Mouse (Mus musculus): ENCODE measurements around the gene Zpr1.

Gene Zpr1

DNA sequence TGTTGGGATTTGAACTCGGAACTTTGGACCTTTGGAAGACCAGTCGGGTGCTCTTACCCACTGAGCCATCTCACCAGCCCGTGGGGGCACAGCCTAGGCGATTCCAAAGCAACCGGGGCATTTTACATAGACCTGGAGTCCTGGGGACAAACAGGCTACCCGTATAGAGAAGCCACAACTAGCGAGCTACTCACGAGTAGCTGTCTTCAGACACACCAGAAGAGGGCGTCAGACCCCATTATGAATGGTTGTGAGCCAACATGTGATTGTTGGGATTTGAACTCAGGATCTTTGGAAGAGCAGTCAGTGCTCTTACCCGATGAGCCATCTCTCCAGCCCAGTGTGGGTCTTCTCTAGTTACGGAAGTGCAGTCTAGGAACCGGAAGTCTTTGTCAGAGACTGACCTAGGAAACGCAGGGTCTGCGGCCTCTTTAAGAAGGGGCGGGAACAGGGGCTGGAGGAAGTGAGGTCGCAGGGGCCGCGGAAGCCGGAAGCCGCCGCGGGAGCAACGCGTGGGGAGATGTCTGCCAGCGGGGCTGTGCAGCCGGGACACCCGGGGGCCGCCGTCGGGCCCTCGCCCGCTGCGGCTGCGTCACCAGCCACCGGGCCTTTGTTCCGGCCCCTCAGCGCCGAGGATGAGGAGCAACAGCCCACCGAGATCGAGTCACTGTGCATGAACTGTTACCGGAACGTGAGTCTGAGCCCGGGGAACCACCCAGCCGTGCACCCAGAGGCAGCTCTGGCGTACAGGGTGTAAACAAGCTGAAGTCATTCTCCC, at the start of gene Zpr1:
Gene Zpr1, plus strand, starts transcription at position 388 of the 778 bp plus-strand sequence.
- DNase-seq (ENCODE audit: low read depth, low spot score) = peak; percentile 94

DNA sequence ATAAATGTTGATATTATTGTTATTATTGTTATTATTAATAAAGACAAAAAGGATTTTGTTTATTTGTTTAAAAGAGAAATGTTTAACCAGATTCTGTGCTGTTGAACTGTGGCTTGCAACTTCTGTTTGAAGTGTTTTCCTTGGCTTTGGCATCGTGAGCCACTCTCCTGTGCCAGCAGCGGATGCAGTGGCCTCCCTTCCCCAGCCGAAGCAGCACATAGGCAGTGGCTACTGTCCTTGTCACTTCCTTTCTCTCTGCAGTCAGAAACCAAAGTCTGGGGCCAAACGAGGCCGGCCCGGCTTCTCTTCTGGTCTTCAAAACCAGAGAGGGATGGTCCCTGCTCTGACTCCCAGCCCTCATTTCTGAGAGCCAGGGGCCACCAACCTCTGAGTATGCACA, 49.8 kb upstream of the Zpr1 start:
- no peak for DNase-seq (ENCODE audit: low read depth, low spot score)

DNA sequence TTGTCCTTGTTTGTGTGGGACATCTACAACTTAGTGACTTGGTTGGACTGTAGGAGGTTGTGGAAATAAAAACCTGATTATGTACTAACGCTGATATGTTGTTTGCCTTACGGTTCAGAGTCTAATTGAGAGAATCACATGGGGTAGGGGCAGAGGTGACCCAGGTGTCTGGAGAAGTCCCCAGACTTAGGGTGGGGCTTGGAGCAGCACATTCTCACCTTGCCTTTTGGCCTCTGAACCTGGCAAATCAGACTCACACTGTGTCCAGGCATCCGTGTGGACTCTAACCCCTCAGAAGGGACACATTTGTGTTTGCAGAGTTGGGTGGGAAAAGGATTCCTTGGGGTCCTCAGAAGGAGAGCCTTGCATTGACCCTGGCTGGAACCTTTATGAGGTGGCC, 48.8 kb upstream of the Zpr1 start:
- no peak for DNase-seq (ENCODE audit: low read depth, low spot score)

DNA sequence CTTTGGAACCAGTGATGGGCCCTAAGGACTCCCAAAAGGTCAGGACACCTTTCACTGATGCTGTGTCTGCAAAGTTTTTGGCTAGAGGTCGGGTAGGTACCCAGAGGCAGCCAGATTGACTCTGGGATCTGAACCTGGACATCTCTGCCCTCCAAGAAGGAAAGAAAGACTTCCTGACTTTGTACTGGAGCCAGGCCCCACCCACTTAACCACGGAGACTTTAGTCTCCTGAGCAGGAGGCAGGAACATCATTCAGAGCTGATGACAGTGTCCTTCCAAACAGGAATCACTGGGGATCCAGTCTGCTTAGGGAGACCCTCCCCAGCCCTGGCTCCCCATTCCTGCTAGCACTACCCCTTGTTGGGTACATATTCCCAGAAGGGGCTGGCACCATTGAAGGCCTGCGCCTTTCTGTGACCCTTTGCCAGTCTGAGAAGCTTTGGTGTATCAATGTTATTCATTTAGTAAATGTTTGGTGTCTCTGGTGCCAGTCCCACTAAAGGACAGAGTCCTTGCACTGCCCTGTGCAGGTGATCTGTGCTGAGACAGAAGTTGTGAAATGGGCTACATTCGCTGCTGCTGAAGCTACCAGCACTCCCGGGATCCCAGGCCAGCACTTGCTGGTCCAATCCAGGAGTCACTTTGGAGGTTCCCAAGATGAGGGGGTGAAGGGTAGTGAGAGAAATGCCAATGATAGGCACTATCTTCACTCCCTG, 47.8 kb upstream of the Zpr1 start:
- no peak for DNase-seq (ENCODE audit: low read depth, low spot score)

DNA sequence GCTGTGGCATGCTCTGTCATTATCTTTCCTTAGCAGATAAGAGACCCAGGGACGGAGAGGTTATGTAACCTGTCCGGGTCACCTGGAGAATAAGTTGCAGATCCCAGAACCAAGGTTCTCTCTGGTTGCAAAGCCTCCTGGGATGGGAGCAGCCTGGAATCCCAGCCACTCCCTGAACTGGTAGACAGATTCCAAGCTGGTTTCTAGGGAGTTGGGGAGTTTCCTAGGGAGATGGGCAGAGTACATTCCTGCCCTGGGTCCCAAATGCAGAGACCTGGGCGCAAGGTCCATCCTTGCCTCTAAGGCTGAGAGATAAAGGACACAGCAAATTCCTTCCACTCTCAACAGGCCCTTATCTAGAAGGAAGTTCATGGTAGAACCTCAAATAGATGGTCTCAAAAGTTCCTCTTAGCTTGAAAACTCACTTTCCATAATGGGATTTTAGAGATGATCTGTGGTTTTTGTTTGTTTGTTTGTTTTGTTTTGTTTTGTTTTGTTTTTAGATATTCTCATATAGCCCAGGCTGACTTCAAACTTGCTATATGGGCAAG, 45.7 kb upstream of the Zpr1 start:
- no peak for DNase-seq (ENCODE audit: low read depth, low spot score)

DNA sequence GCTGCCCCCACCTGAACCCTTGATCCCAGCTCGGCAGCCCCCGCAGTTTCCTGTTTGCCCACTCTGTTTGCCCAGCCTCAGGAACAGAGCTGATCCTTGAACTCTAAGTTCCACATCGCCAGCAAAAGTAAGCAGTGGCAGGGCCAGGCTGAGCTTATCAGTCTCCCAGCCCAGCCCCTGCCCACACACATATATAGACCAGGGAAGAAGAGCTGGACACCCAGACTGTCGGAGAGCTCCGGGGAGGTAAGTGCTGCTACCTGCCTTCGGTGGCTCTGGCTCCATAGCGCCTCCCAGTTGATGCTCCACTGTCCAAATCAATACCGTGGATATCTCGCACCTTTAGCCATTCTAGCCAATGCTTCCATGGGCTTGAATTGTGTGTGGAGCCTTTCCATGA, 44.4 kb upstream of the Zpr1 start, which contains the start of gene Apoa1:
Gene Apoa1, plus strand, starts transcription at position 90 of the 400 bp plus-strand sequence.
- DNase-seq (ENCODE audit: low read depth, low spot score) = no peak

DNA sequence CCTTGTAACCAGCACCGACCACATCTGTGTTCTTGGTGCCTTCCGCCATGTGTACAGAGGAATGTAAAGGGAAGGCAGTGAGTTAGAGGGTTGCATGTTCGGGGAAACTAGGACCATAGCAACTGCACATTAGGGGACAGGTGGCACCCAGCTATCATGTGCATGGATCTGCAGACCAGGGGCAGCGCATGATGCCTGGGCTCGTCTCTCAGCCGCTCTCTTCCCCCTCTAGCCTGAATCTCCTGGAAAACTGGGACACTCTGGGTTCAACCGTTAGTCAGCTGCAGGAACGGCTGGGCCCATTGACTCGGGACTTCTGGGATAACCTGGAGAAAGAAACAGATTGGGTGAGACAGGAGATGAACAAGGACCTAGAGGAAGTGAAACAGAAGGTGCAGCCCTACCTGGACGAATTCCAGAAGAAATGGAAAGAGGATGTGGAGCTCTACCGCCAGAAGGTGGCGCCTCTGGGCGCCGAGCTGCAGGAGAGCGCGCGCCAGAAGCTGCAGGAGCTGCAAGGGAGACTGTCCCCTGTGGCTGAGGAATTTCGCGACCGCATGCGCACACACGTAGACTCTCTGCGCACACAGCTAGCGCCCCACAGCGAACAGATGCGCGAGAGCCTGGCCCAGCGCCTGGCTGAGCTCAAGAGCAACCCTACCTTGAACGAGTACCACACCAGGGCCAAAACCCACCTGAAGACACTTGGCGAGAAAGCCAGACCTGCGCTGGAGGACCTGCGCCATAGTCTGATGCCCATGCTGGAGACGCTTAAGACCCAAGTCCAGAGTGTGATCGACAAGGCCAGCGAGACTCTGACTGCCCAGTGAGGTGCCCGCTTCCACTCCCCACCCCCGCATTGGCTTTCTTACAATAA, 43.1 kb upstream of the Zpr1 start:
- peak; percentile 68 for DNase-seq (ENCODE audit: low read depth, low spot score)

DNA sequence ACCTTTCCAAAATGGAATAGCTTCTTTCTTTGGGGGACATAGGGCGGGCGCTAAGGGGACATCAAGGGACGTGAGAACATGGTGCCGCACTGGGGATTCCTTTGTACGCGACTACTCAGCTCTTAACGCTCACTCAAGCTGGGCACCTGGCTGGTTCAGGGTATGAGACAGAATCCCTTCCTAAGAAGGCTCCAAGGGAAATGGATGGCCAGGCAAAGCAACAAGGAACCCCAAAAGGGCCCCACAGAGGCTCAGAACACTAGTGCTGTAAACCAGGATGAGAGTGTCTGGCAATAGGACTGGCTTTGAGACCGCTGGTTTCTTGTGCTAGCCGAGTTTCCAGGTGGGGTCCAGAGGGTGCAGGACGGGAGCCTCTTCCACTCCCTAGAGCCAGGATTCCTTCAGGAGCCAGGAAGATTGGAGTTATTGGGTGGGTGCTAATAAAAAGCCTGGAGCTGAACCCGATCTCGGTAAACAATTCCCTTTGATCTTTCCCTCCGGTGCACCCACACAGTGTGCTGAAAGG, 42.4 kb upstream of the Zpr1 start:
- DNase-seq (ENCODE audit: low read depth, low spot score) = no peak

DNA sequence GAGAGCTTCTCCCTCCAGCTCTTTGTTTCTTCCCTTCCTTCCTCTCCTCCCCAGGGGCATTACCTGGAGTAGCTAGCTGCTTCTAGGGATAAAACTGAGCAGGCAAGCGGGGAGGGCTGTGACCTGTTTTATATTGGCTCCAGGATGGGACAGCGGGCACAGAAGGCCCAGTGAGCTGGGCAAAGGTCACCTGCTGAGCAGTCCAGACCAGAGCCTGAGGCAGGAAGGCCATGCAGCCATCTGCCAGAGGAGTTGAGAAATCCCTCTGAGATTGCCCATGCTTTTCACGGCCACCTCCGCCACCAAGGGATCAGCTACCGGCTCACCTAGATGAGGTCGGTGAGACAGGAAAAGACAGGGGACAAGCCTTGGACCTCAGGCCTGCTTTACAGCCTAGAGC, 37.7 kb upstream of the Zpr1 start:
- DNase-seq (ENCODE audit: low read depth, low spot score) = no peak

DNA sequence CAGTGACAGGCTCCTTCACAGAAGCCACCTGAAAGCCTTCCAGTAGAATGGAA, 37.4 kb upstream of the Zpr1 start, which contains the start of gene Apoc3:
Gene Apoc3, minus strand, starts transcription at position 41 of the 53 bp plus-strand sequence.
- DNase-seq (ENCODE audit: low read depth, low spot score) = no peak

DNA sequence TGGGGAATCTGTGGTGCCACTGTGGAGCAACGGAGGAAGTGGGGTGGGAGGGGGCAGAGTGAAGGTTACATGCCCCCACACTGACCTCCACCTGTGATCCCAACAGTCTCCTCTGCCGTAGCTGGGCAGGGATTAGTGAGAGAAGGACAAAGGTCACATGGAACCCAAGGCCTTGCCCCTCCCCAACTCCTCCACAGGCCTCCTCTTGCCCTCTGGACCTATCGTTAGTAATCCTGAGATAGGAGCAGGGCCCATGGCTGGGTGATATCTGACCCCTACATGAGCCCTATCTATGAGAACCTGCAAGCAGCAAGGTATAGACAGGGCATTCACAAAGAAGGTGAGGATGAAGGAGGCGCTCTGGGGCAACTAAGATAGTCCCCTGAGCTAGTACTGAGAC, 37.2 kb upstream of the Zpr1 start:
- no peak for DNase-seq (ENCODE audit: low read depth, low spot score)

DNA sequence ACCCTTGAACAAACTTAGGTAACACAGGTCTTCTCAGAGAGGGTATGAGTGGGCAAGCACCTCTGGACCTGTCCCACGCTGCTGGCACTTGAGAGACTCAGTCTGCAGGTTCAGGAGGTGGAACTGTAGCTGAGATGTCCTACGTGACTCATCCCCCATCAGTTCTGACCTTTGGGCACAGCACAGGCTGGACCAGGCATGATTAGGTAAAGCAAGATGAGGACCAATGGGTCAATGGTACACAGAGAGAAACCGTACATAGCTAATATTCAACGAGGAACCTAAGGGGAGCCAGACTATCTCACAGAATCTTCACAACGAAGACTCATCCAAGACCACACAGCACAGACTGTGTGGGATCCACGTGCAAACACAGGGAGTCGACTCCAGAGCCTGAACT, 34.0 kb upstream of the Zpr1 start:
- no peak for DNase-seq (ENCODE audit: low read depth, low spot score)

DNA sequence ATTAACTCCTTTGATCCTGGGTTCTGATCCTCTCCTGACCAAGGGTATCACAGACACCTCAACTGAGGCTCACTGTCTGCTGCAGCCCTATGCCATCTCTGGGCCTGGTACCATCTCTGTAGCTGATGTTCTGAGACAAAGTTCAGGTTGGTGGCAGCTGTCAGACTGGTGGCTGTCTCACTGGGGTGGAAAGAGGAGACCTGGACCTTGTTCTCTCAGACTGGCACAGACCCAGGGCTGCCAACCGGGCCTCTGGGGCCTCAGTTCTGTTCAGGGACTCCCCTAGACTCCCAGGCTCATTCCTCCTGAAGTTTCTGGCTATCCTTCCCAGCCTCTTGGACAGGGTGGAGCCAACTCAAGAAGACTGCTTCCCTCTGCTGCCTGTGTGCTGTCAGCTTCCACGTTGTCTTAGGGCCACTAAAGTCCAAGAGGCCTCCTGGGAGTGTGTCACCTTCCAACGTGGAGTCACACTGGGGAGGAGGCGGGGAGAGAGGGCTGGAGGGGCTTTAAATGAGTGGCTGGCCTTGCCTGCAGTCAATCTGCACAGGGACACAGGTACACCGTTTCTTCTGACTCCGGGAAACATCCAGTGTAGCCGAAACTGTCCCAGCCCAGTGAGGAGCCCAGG, 32.2 kb upstream of the Zpr1 start, which contains the start of gene Apoa4:
Gene Apoa4, plus strand, starts transcription at position 171 of the 628 bp plus-strand sequence.
- no peak for DNase-seq (ENCODE audit: low read depth, low spot score)

DNA sequence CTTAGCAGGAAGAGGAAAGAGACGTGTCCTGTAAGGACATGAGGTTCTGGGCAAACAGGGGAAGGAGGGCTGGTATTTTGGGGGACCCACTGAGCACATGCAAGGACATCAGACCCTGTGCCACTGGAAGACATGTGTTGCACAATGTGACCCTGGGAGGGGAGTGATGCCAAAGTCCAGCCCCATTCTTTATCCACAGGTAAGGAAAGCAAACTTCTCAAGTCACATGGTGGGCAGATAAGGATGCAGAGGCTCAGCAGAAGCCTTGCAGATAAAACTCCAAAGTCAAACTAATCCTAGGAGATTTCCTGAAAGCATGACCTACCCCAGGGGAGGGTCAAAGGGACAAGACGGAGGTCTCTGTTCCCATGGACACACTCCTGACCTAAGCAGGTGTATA, 31.0 kb upstream of the Zpr1 start:
- no peak for DNase-seq (ENCODE audit: low read depth, low spot score)

DNA sequence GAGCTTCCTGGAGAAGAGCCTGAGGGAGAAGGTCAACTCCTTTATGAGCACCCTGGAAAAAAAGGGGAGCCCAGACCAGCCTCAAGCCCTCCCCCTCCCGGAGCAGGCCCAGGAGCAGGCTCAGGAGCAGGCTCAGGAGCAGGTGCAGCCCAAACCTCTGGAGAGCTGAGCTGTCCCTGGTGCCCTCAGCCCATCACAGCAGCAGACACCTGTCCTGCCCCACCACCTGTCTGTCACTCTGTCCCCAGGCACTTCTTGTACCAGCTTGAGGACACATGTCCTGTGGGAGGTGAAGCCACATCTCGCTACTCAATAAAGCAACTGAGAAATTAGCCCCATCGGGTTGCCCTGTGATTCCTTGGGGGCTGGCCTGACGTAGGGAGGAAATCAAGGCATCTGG, 29.7 kb upstream of the Zpr1 start:
- DNase-seq (ENCODE audit: low read depth, low spot score) = no peak

DNA sequence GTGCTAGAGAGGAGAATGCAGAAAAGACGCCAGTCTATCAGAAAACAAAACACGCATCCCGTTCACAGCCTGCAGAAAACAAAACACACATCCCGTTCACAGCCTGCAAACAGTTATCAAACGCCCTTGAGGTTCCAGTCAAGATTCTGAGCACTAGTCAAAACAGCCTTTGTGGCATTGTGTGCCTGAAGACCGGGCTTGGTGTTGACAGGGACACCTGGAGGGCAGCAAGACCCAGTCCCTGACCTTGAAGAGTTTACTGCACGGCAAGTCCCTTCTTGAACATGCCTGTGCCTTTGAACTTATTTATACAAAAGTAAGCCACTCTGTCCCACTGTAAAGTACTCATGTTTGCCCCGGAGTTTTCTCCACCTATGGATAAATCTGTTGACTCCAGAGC, 29.3 kb upstream of the Zpr1 start:
- no peak for DNase-seq (ENCODE audit: low read depth, low spot score)

DNA sequence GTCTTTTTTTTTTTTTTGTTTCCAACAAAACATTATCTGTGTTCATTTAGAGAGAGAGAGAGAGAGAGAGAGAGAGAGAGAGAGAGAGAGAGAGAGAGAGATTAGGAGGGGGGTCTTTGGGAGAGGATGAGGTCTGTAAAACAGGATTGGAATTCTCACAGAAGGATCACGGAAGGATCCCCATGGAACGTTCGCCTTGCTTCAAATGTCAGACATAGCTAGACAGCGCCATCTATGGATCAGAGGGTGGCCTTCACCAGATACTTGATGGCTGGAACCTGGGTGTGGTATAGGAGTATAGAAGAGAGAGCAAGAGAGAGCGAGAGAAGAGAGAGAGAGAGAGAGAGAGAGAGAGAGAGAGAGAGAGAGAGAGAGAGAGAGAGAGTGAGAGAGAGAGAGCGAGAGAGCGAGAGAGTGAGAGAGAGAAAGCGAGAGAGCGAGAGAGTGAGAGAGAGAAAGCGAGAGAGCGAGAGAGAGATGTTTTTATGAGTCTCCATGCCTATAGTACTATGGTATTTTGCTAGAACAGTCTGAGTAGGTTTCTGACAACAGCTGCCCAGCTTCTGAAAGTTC, 26.0 kb upstream of the Zpr1 start:
- peak; percentile 56 for DNase-seq (ENCODE audit: low read depth, low spot score)

DNA sequence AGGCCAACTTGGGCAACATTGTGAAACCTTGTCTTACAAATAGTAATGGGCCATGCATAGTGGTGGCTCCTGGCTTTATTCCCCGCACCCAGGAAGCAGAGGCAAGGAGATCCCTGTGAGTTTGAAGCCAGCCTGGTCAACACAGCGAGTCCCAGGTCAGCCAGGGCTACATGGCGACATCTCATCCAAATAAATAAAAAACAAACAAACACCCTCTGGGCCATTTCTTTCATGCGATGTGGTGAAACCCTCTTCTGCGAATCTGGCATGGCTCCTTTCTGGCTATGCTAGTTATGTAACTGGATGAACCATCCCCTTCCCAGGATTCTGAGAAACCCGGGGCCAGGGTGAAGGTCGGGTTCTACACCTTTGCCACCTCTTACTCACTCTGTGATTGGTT, 16.7 kb upstream of the Zpr1 start:
- no peak for DNase-seq (ENCODE audit: low read depth, low spot score)

DNA sequence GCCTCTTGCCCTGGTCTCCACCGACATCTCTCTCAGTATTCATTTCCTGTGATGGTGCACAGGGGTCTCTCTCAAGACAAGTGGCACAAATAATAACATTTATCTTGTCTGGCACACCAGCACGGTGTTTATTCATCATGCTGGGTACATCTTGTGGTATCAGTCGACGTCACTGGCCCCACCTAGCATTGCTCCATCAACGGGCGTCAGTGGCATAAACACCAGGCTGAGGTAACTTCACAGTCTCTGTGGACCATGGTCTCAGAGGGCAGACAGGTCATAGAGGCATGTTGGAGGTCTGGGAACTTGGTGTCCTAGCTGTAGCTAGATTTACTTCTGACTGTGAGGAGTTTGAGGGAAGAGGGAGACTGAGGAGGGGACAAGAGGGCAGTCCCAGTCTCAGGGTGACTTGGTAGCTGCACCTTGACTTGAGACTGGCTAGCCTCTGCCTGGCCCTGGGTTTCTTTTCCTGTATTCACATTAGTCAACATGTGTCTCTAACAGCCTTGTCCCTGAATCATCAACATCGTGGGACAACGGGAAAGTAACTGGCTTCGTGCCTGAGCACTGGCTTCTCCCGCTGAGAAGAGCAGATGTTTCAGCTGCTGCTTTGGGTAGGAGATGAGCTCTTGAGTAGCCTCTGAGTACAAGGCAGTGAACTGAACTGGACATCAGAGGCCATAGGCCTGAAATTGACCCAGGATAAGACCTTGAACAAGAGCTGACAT, 16.0 kb upstream of the Zpr1 start:
- no peak for DNase-seq (ENCODE audit: low read depth, low spot score)

DNA sequence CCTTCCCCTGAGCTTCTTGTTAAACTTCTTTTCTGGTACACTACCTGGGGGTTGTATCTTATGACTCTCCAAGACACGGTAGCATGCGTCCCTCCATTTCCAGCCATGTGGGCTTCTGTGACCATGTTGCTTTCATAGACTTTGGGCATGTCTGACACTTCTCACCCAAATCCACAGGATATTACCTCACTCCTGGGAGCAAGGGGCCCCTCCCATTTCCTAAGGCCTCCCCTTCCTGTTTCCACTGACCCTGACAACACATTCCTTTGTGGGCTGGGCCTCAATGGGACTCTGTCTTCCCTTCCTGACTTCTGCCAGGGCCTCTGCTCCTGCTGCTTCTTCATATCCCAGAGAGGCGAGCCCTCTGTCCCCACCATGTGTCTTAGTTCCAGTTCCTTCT, 15.3 kb upstream of the Zpr1 start:
- no peak for DNase-seq (ENCODE audit: low read depth, low spot score)

DNA sequence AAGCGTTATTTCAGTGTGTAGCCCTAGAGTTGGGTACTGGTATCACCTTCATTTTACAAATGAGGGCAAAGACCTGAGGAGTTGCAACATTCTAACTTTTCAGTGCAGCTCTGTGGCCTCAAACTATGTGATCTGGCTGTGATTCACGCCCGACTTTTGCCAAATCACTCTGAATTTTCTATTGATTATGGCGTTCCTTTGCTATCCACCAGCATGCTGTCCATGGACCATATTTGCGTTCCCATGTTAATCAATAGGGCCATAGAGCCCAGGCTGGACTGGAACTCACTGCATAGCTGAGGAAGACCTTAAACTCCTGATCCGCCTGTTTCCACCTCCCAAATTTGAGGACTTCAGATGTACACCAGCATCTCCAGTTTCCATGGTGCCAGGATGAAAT, 13.8 kb upstream of the Zpr1 start:
- no peak for DNase-seq (ENCODE audit: low read depth, low spot score)

Data from CD4-positive helper T cell, adult 2 months (primary cell).